Mouse (Mus musculus) adrenal gland, adult (tissue): ENCODE measurements around the gene Thegl.
"Not testable (repeated sequence)": the region's sequence is repeated elsewhere in the genome, so short reads cannot be mapped to it uniquely, and the experiment has no call there.

Experiments
- DNase-seq, 2 experiments: peaks; one replicate each; pipeline ENCODE4 v3.0.0; 2022 to 2023; ENCODE audit warnings: low spot score in 1 of 2; ENCODE audit not compliant: inconsistent age in 2 of 2

Thegl gene

DNA sequence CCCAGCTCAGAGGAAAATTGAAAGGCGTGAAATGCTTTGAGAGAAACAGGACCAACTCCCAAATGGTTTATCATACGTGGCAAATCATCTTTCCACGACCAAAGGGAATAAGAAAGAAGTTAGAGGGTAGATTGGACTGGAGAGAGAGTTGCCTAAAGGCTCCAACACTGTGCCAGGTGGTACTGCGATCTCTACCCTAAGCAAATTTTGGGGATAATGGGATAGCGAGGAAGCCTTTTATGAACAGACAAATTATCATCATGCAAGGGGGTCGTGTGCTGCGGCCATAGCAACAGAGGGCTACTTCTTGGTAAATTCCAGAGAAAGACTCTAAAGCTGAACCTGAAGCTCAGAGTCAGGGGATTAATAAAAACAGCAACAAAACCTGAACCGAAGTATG is 78.1 kb downstream of the Thegl start:
- no peak for DNase-seq

DNA sequence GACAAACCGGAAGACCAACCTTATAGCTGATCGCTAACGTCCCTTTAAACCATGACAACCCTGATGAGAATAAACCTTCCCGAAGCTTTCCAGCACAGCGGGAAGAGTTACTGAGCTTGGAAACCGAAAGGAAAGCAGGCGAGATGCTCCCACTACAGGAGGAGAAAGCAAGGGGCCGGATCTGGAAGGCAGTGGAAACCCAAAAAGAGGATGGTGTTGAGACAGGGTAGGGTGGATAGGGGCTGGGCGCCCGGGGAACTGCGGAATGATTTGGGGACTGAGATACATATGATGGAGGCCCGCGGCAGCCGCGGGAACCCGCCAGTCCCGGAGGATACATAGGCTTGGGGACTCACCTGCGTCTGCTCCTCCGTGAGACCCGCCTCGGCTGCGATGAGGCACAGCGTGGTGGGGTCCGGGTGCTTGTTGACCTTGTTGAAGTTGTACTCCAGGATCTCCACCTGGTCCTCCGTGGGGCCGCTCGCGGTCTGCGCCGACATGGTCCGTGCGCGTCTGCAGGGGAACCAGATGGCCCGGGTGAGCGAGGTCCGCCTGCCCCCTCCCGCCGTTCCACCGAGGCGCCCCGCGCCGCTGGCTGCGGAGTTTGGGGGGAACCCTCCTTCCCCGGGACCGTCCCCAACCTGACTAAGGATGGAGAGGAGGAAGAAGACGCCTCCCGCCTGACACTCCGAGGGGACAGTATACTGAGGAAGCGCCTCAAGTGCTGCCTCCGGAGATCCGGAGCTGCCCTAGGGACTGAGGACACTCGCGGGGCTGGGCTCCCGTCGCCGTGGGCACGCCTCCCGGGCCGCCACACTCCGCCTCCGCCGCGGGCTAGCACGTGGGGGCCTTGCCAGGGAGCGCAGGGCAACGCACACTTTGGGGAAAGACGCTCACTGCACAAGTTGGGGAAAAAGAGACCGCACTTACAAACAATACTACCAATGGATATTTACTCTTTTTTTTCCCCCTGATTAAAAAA is 79.0 kb downstream of the Thegl start:
- peak; percentile 83 to 92 for DNase-seq

- not testable (repeated sequence) for DNase-seq
These were observed 80.4 kb downstream of the Thegl start for GRCm38 (mm10) chr5:77096194-77096593.

GRCm38 (mm10) chr5:77097686-77098085 is 81.9 kb downstream of the Thegl start:
- DNase-seq, result peak in 1 of 2 experiments; percentile 39

DNA sequence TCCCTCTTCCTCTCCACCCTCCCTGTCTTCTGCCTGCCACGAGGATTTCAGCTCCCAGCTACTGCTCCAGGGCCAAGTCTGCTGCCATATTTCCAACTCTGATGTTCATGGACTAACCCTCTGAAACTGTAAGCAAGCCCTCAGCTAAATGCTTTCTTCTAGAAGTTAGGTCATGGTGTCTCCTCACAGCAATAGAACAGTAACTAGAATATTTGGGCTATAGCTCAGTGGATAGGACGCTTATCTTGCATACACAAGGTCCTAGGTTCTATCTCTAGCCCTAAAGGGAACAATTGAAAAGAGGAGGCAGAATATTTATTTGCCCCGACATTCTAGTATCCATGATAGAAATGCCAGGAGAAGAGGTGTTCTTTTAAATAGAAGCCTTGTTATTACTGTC is 83.1 kb downstream of the Thegl start:
- DNase-seq, result no peak

- no peak for DNase-seq
These were observed 83.6 kb downstream of the Thegl start for GRCm38 (mm10) chr5:77099317-77099996.

DNA sequence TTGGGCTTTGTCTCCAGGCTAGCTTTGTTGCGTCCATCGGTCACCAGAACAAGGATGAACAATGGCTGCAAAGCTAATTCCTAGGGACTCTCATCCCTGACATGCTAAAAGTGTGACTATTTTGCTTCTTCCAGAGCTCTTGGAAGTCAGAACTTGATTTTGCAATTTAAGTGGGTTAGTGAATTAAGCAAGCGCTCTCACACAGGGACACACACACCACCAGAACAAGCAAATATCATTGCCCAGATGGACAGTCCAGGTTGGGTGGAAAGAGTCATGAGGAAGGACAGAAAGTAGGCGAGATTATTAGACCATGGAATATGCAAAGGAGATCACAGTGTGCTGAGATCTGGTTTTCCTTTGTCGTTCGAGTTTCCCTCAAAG is 84.2 kb downstream of the Thegl start:
- DNase-seq, result peak in 1 of 2 experiments; percentile 28

GRCm38 (mm10) chr5:77100691-77101090 is 84.9 kb downstream of the Thegl start:
- DNase-seq, result no peak

GRCm38 (mm10) chr5:77102522-77103365 is 86.9 kb downstream of the Thegl start:
- no peak for DNase-seq

DNA sequence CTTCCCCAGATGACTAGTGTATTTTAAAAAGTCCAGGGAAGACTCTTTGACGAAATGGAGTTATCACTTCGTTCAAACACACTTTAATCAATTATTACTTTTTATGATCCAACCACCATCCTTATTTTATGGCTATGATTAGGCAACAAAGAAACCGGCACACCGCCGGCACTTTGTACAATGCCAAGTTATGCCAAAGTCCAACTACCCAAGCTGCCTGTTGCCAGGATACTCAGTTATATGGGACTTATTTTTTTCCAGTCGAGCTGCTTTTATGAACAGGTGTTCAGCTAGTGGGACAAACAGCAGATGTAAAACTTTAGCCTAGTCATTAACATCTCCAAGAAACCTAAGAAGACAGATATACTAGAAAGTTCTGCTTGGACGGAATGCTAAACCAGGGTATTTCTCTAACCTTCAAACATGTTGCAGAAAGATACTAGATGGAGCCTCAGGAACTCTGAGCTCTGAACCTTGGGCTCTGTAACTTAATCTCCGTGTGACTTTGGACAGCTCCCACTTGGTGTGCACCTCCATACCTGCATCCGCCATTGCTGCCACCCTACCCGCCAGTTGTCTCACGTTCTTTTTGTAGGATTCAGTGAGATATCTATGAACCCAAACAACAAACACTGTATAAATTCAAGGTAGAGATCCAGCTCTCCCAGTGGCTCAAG is 91.5 kb downstream of the Thegl start:
- no peak for DNase-seq

GRCm38 (mm10) chr5:77108806-77109205 is 93.0 kb downstream of the Thegl start:
- no peak for DNase-seq

- DNase-seq, result no peak
These were observed 94.0 kb downstream of the Thegl start for GRCm38 (mm10) chr5:77109814-77110213.
